Mouse (Mus musculus): ENCODE results near the gene Pth1r. TPM values are rescaled to one million over a fixed set of nuclear protein-coding genes. Genes with fewer than 3 reads are reported as not detected.

The Pth1r gene
- polyA plus RNA-seq, 1 experiment from 2014 or later, result 11.2 TPM

DNA sequence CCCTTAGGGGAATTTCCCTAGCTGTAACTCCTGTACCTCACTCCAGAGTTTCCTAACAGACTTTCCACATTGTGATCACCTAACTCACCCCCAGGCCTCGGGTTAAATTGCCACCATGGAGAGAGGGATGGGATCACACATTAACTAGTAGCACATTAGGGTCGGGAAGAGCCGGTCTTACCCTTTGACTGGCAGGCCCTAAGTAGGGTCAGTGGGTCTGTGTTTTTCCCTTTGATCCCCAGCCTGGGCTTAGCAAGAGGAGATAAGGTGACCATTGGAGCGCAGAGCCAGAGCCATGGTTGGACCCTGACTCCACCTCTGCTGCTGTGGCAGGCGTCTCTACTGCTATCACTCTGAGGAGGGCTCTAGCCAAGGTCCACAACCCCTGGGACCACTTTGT lies 1.2 kb downstream of the Pth1r start:
- WGBS, result 8% methylated on average over 5 of the region's 5 CpGs
- Histone ChIP-seq H3K9ac (replicated peaks) (no peak overlapping the region), H3K4me3 (replicated peaks) (no peak overlapping the region), H3K36me3 (no peaks in the 10 kb centered on the region), H3K4me2 (replicated peaks) (no peak overlapping the region), H3K9me3 (no peaks in the 10 kb centered on the region), H3K27ac (no peak overlapping the region), H3K27me3 (peaks cover 46% of the 10 kb centered on the region), H3K4me1 (replicated peaks) (peaks cover 25% of the 10 kb centered on the region)
- no peak for ATAC-seq

GRCm38 (mm10) chr9:110743456-110744323 lies 3.3 kb downstream of the Pth1r start:
- Histone ChIP-seq H3K27ac (no peak overlapping the region), H3K4me2 (replicated peaks) (peak overlapping the region; percentile 95), H3K4me1 (replicated peaks) (peaks cover 25% of the 10 kb centered on the region), H3K9ac (replicated peaks) (peak overlapping the region; percentile 79), H3K36me3 (no peaks in the 10 kb centered on the region), H3K27me3 (peaks cover 49% of the 10 kb centered on the region), H3K9me3 (no peaks in the 10 kb centered on the region), H3K4me3 (replicated peaks) (peak overlapping the region; percentile 60)
- 3% methylated on average over 52 of the region's 63 CpGs for WGBS
- ATAC-seq, result peak; percentile 68

- Histone ChIP-seq H3K27ac (0 out of 2 replicates have a peak overlapping the region, but pooled peaks have one; percentile 5), H3K27me3 (peaks cover 46% of the 10 kb centered on the region), H3K4me1 (replicated peaks) (peaks cover 25% of the 10 kb centered on the region), H3K9me3 (no peaks in the 10 kb centered on the region), H3K9ac (replicated peaks) (peak overlapping the region; percentile 79), H3K4me3 (replicated peaks) (peak overlapping the region; percentile 60), H3K36me3 (no peaks in the 10 kb centered on the region), H3K4me2 (replicated peaks) (peak overlapping the region; percentile 95)
- WGBS, result 2% methylated on average over 45 of the region's 49 CpGs
- ATAC-seq, result peak; percentile 48; the same call in 1 of the 2 replicates
Measured at GRCm38 (mm10) chr9:110742951-110743455, 3.9 kb downstream of the Pth1r start.

GRCm38 (mm10) chr9:110742295-110742950 lies 4.5 kb downstream of the Pth1r start:
- WGBS, result under 1% methylated on average over 46 of the region's 71 CpGs
- peaks cover 46% of the 10 kb centered on the region for H3K27me3 ChIP-seq
- H3K27ac ChIP-seq, result 0 out of 2 replicates have a peak overlapping the region, but pooled peaks have one; percentile 5
- H3K4me3 ChIP-seq (replicated peaks), result peak overlapping the region; percentile 60
- H3K9me3 ChIP-seq, result no peaks in the 10 kb centered on the region
- peak overlapping the region; percentile 95 for H3K4me2 ChIP-seq (replicated peaks)
- H3K9ac ChIP-seq (replicated peaks), result peak overlapping the region; percentile 79
- ATAC-seq, result peak; percentile 74
- no peaks in the 10 kb centered on the region for H3K36me3 ChIP-seq
- peaks cover 25% of the 10 kb centered on the region for H3K4me1 ChIP-seq (replicated peaks)

- no peak for ATAC-seq
- no peaks in the 10 kb centered on the region for H3K9me3 ChIP-seq
- WGBS, result 4% methylated on average over 17 of the region's 17 CpGs
- H3K9ac ChIP-seq (replicated peaks), result peak within 1 kb of the TSS; percentile 79
- H3K4me2 ChIP-seq (replicated peaks), result peak within 1 kb of the TSS; percentile 95
- 0 out of 2 replicates have a peak within 1 kb of the TSS, but pooled peaks have one; percentile 5 for H3K27ac ChIP-seq
- H3K27me3 ChIP-seq, result peaks cover 46% of the 10 kb centered on the region
- peaks cover 25% of the 10 kb centered on the region for H3K4me1 ChIP-seq (replicated peaks)
- H3K36me3 ChIP-seq, result no peaks in the 10 kb centered on the region
- H3K4me3 ChIP-seq (replicated peaks), result peak within 1 kb of the TSS; percentile 60
Measured at GRCm38 (mm10) chr9:110741711-110742294, 5.1 kb downstream of the Pth1r start, which contains the start of gene Myl3. TSS of gene Myl3 (plus strand) at chr9:110741861.

- H3K27me3 ChIP-seq, result peaks cover 39% of the 10 kb centered on the region
- no peak overlapping the region for H3K4me3 ChIP-seq (replicated peaks)
Measured at GRCm38 (mm10) chr9:110739961-110740360, 7.0 kb downstream of the Pth1r start.

GRCm38 (mm10) chr9:110738054-110738453 lies 8.9 kb downstream of the Pth1r start:
- H3K4me2 ChIP-seq (replicated peaks), result no peak overlapping the region
- H3K4me1 ChIP-seq (replicated peaks), result peaks cover 22% of the 10 kb centered on the region
- no peak for ATAC-seq
- no peak overlapping the region for H3K4me3 ChIP-seq (replicated peaks)
- no peak overlapping the region for H3K9ac ChIP-seq (replicated peaks)
- no peaks in the 10 kb centered on the region for H3K36me3 ChIP-seq
- H3K27me3 ChIP-seq, result peaks cover 35% of the 10 kb centered on the region
- WGBS, result 21% methylated on average over 1 of the region's 1 CpGs
- no peaks in the 10 kb centered on the region for H3K9me3 ChIP-seq
- no peak overlapping the region for H3K27ac ChIP-seq

More at GRCm38 (mm10) chr9:110739961-110740360, 7.0 kb downstream of the Pth1r start:
- ATAC-seq, result no peak
- H3K27ac ChIP-seq, result no peak overlapping the region
- H3K36me3 ChIP-seq, result no peaks in the 10 kb centered on the region
- WGBS, result 95% methylated on average over 7 of the region's 7 CpGs
- no peak overlapping the region for H3K9ac ChIP-seq (replicated peaks)
- H3K9me3 ChIP-seq, result no peaks in the 10 kb centered on the region
- no peak overlapping the region for H3K4me2 ChIP-seq (replicated peaks)
- H3K4me1 ChIP-seq (replicated peaks), result peaks cover 25% of the 10 kb centered on the region

DNA sequence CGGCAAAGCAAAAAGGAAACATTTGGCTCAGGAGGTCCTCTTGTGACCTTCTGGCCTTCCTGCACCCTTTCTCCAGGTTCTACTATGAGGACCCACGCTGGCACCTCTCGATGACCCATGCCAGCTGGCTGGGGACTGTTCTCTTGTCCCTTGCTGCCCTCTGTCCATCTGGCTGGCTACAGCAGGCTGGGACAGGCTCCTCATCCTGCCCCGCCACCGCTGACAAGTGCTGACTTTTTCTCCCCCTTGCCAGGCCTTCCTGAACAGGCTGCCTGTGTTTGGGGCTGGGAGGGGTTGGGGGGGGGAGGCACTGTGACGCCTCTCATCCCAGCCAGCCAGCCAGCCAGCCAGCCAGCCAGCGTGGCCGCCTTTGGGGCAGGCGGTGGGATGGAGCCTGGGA lies 10.6 kb downstream of the Pth1r start:
- Histone ChIP-seq H3K4me2 (replicated peaks) (no peak overlapping the region), H3K36me3 (no peaks in the 10 kb centered on the region), H3K27me3 (peaks cover 38% of the 10 kb centered on the region), H3K27ac (no peak overlapping the region), H3K9ac (replicated peaks) (no peak overlapping the region), H3K9me3 (no peaks in the 10 kb centered on the region), H3K4me1 (replicated peaks) (peaks cover 20% of the 10 kb centered on the region), H3K4me3 (replicated peaks) (no peak overlapping the region)
- no peak for ATAC-seq
- WGBS, result 53% methylated on average over 9 of the region's 9 CpGs

- peaks cover 29% of the 10 kb centered on the region for H3K27me3 ChIP-seq
- WGBS, result 77% methylated on average over 7 of the region's 7 CpGs
- no peak overlapping the region for H3K9ac ChIP-seq (replicated peaks)
Measured at GRCm38 (mm10) chr9:110734154-110734553, 12.8 kb downstream of the Pth1r start.

DNA sequence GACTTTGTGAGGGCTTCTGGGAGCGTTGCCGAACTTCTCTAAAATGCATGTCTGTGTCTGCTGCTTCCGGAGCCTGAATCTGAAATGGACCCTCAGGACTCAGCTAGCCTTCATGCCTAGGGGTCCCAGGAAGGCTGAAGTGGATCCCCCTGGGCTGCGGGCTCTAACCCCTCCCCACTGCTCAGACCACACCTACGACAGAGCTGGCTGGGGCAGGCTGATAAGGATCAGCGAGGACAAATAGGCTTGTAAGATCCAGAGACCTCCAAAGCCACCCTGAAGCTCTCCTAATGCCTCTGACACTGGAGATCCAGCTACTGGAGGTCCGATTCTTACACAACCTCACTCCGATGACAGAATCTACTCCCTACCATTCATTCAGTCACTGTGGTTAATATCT lies 13.8 kb downstream of the Pth1r start:
- peaks cover 36% of the 10 kb centered on the region for H3K27me3 ChIP-seq
- H3K27ac ChIP-seq, result no peak overlapping the region
- peak overlapping the region; percentile 38 for H3K4me3 ChIP-seq (replicated peaks)
- peak overlapping the region; percentile 71 for H3K4me2 ChIP-seq (replicated peaks)
- no peaks in the 10 kb centered on the region for H3K36me3 ChIP-seq
- H3K9me3 ChIP-seq, result no peaks in the 10 kb centered on the region
- 0 out of 2 replicates have a peak overlapping the region, but pooled peaks have one; percentile 26 for H3K9ac ChIP-seq (replicated peaks)
- peaks cover 18% of the 10 kb centered on the region for H3K4me1 ChIP-seq (replicated peaks)
- ATAC-seq, result no peak
- 11% methylated on average over 8 of the region's 8 CpGs for WGBS

More at GRCm38 (mm10) chr9:110734154-110734553, 12.8 kb downstream of the Pth1r start:
- H3K27ac ChIP-seq, result no peak overlapping the region
- H3K4me3 ChIP-seq (replicated peaks), result no peak overlapping the region
- H3K36me3 ChIP-seq, result no peaks in the 10 kb centered on the region
- peaks cover 18% of the 10 kb centered on the region for H3K4me1 ChIP-seq (replicated peaks)
- H3K9me3 ChIP-seq, result no peaks in the 10 kb centered on the region
- ATAC-seq, result no peak
- no peak overlapping the region for H3K4me2 ChIP-seq (replicated peaks)

GRCm38 (mm10) chr9:110732623-110733022 lies 14.3 kb downstream of the Pth1r start:
- Histone ChIP-seq H3K36me3 (no peaks in the 10 kb centered on the region), H3K9ac (replicated peaks) (0 out of 2 replicates have a peak overlapping the region, but pooled peaks have one; percentile 26), H3K27ac (no peak overlapping the region), H3K4me2 (replicated peaks) (peak overlapping the region; percentile 71), H3K4me3 (replicated peaks) (peak overlapping the region; percentile 38), H3K9me3 (no peaks in the 10 kb centered on the region), H3K4me1 (replicated peaks) (peaks cover 18% of the 10 kb centered on the region), H3K27me3 (peaks cover 41% of the 10 kb centered on the region)
- WGBS, result under 1% methylated on average over 26 of the region's 26 CpGs
- ATAC-seq, result peak; percentile 87
